Mouse (Mus musculus): Measurements from ENCODE around the gene Gm20773.
"Not testable (repeated sequence)": the region's sequence is repeated elsewhere in the genome, so short reads cannot be mapped to it uniquely, and the experiment has no call there.

The Gm20773 gene

GRCm38 (mm10) chrY:13493726-13494125 is at the start of gene Gm20773:
Gene Gm20773, plus strand, starts transcription at chrY:13494026.
- DNase-seq (ENCODE audit: low spot score in 2 of 2): not testable (repeated sequence)

DNA sequence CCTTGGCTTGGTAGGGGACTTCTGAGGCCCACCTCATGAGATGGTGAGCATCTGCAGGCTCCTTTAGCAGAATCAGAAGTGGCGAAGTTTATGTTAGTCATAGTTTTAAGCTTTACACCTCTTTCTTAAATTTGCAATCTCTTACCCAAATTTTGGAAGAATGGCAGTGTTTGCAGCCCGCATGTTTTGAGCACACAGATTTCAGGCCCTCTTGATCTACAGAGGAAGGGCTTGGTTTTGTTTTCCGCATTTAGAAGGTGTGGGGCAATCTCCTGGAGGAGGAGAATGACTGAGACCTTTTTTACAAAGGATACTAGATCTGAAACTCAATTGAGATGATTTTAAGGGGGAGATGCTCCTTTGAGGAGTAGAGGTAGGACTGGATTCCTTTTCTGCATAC is 28.3 kb upstream of the Gm20773 start, which contains the start of gene Gm21866:
Gm21866 (minus strand) TSS at position 101 of the 400 bp plus-strand sequence.
- DNase-seq (ENCODE audit: low spot score in 2 of 2): not testable (repeated sequence)
